Mouse (Mus musculus) effector memory CD4-positive, alpha-beta T cell, adult 7 months (primary cell): ENCODE results near the gene Slc47a1. TPM values are rescaled to one million over a fixed set of nuclear protein-coding genes. Genes with fewer than 3 reads are reported as not detected.

Experiments used
- polyA plus RNA-seq: library from polyadenylated mRNA; unstranded; fragments of 100-300 nt; shearing (Covaris generic); gene quantifications from one replicate; pipeline ENCODE4 v1.2.1, GENCODE M21; 2017

Gene Slc47a1
- not detected for polyA plus RNA-seq

GRCm38 (mm10) chr11:61377881-61378613 lies at the start of gene Slc47a1:
TSS of gene Slc47a1 (minus strand) at chr11:61378345.

DNA sequence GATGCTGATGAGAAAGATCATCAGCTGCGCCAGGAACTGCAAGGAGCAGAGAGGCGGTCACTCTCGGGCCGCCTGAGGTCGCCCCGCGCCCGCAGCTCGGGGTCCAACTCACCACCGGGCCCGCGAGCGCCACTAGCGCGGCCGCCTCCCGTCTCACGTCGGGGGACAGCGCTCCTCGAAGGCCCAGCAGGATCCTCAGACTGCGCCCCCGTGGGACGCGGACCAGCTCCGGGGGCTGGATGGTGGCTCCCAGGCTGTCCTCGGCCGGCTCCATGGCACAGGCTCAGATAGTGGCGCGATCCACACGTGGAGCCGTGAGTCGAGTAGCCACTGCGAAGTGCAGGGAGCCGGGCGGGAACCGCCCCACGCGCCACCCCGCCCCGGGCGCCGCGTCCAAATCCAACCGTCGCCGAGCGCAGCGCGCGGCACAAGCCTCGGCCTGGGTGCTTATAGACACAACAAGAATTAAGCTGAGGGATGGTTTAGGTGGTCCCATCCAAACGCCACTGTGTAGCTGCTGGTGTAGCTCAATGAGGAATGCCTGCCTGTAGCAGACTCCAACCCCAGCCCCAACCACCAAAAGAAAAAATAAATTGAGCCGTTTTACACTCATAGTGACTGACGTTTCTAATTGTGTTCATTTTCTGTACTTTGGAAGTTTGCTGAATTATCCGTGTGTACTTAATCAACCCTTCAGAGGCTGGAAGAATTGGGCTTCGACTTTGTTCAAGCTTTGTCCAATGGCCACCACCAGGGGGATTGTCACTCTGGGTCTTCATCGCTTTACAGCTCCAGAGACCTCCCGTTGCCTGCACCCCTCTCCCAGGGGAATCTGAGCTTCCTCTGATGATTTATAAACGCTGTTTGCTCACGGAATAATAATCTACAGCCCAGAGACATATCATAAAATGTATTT lies 35.4 kb downstream of the Slc47a1 start, which contains the start of gene Slc47a2:
Gene Slc47a2 (minus strand): TSS at position 356 of the 916 bp plus-strand sequence.

Other genes with a start within 250 kb of the Slc47a1 start
- gene Usp22, start 203.3 kb downstream of the Slc47a1 start, polyA plus RNA-seq, result 67.5 TPM
- gene Aldh3a1, start 170.8 kb downstream of the Slc47a1 start, polyA plus RNA-seq, result 0.54 TPM
- gene Aldh3a2, start 110.9 kb downstream of the Slc47a1 start, polyA plus RNA-seq, result 38.9 TPM
- not detected for gene Slc47a2, start 35.5 kb downstream of the Slc47a1 start, polyA plus RNA-seq
- gene Rnf112, start 75.8 kb upstream of the Slc47a1 start, polyA plus RNA-seq, result not detected
- not detected for gene Mfap4, start 107.1 kb upstream of the Slc47a1 start, polyA plus RNA-seq
- 14.6 TPM for gene Mapk7, start 116.1 kb upstream of the Slc47a1 start, polyA plus RNA-seq
- 1.1 TPM for gene B9d1, start 126.8 kb upstream of the Slc47a1 start, polyA plus RNA-seq
- 0.35 TPM for gene Epn2, start 201.3 kb upstream of the Slc47a1 start, polyA plus RNA-seq